Mouse (Mus musculus) kidney, embryonic 15.5 days (tissue): ENCODE results near the gene Hcn2. TPM values are rescaled to one million over a fixed set of nuclear protein-coding genes. Genes with fewer than 3 reads are reported as not detected.

Source experiments
- ATAC-seq: fragments of 200-750 bp; cut with Nextera tagmentation; replicated peaks from 2 replicates; pipeline ENCODE4 v1.8.0; 2017; ENCODE audit warnings: moderate TSS enrichment; ENCODE audit not compliant: low FRiP score
- H3K27ac ChIP-seq: fragments of 300-500 bp; sonication (generic); 2 replicates; pipeline ENCODE4 v1.5.1; 2015; ENCODE audit warnings: mild to moderate bottlenecking, inconsistent platforms
- H3K27me3 ChIP-seq: fragments of 300-500 bp; sonication (generic); 2 replicates; pipeline ENCODE4 v1.6.1; 2015; ENCODE audit warnings: inconsistent platforms
- H3K36me3 ChIP-seq: fragments of 300-500 bp; sonication (generic); 2 replicates; pipeline ENCODE4 v1.6.1; 2015; ENCODE audit warnings: inconsistent platforms
- H3K4me1 ChIP-seq: fragments of 300-500 bp; sonication (generic); 2 replicates; pipeline ENCODE4 v1.6.1; 2015; ENCODE audit warnings: inconsistent platforms
- H3K4me2 ChIP-seq: fragments of 300-500 bp; sonication (generic); 2 replicates; pipeline ENCODE4 v1.6.1; 2015; ENCODE audit warnings: moderate library complexity, mild to moderate bottlenecking, inconsistent platforms
- H3K4me3 ChIP-seq: fragments of 300-500 bp; sonication (generic); replicated peaks from 2 replicates; pipeline ENCODE4 v1.5.1; 2015; ENCODE audit warnings: mild to moderate bottlenecking, inconsistent platforms
- H3K9ac ChIP-seq: fragments of 300-500 bp; sonication (generic); 2 replicates; pipeline ENCODE4 v1.6.1; 2015; ENCODE audit warnings: mild to moderate bottlenecking, inconsistent platforms
- H3K9me3 ChIP-seq: fragments of 300-500 bp; sonication (generic); replicated peaks from 2 replicates; pipeline ENCODE4 v1.6.1; 2016; ENCODE audit warnings: inconsistent platforms
- WGBS: fragments of 180-500 bp; shearing (Covaris S2); methylation state at CpG from one replicate; pipeline ENCODE4 v1.1.7; 2015; ENCODE audit warnings: mixed read lengths; 5-methylcytosine and 5-hydroxymethylcytosine counted together
- polyA plus RNA-seq: library from polyadenylated mRNA; unstranded; fragments of >200 nt; fragmentation: Nextera tagmentation; extraction: Ambion mirVana; gene quantifications from 2 replicates; pipeline ENCODE4 v1.2.1, GENCODE M21; 2015

The Hcn2 gene
- polyA plus RNA-seq = 0.05 and 0.19 TPM in 2 replicates

DNA sequence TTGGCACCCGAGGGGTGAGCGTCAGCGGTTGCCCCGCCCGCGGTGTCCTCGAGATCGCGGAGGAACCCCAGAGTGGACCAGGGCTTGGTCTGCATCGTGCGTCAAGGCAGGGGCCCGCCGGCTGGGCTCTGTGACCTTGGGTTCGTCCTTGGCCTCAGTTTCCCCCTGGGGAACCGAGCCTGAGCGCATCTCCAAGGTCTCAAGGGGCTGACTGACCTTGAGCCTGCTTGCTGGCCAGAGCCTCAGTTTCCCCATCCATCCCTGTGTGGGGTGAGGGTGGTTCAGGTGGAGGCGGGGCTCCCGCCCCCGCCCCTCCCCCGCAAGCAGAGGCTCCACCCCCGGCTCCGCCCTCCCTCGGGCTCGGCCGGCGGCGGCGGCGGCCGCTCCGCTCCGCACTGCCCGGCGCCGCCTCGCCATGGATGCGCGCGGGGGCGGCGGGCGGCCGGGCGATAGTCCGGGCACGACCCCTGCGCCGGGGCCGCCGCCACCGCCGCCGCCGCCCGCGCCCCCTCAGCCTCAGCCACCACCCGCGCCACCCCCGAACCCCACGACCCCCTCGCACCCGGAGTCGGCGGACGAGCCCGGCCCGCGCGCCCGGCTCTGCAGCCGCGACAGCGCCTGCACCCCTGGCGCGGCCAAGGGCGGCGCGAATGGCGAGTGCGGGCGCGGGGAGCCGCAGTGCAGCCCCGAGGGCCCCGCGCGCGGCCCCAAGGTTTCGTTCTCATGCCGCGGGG lies at the start of gene Hcn2:
TSS of gene Hcn2 (plus strand) at position 381 of the 734 bp plus-strand sequence.
- peak within 1 kb of the TSS; percentile 95 for H3K4me2 ChIP-seq
- H3K27me3 ChIP-seq = peaks cover 70% of the 10 kb centered on the region
- peaks cover 8% of the 10 kb centered on the region for H3K36me3 ChIP-seq
- peak; percentile 38; the same call in 1 of the 2 replicates for ATAC-seq
- H3K27ac ChIP-seq = no peak within 1 kb of the TSS
- 2% methylated on average over 68 of the region's 91 CpGs for WGBS
- peaks cover 19% of the 10 kb centered on the region for H3K4me1 ChIP-seq
- peak within 1 kb of the TSS; percentile 59 for H3K4me3 ChIP-seq
- no peaks in the 10 kb centered on the region for H3K9me3 ChIP-seq
- peak within 1 kb of the TSS; percentile 18; the same call in 1 of the 2 replicates for H3K9ac ChIP-seq

DNA sequence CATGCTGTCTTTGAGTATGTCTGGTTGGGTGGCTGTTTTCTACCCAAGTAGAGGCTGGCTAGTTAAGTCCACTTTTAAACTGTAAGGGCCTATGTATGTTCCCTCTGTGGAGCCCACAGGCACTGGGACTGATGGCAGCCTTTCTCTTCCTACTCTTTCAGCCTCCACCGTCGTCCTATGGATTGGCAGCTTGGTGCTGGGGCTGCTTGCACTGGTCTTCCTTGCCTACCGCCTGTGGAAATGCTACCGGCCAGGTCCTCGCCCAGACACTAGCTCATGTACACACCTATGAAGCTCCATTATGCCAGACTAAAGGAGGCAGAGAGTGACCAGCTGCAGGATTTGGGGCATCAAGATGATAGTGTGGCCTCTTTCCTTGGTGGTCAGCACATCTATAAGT lies 48.4 kb upstream of the Hcn2 start:
- Histone ChIP-seq H3K4me2 (no peak overlapping the region), H3K36me3 (peaks cover 2% of the 10 kb centered on the region; the same call in 1 of the 2 replicates), H3K27ac (no peak overlapping the region), H3K27me3 (no peaks in the 10 kb centered on the region), H3K9me3 (no peaks in the 10 kb centered on the region), H3K4me3 (no peak overlapping the region), H3K9ac (no peak overlapping the region), H3K4me1 (peaks cover 42% of the 10 kb centered on the region)
- 86% methylated on average over 5 of the region's 5 CpGs for WGBS
- ATAC-seq = no peak

DNA sequence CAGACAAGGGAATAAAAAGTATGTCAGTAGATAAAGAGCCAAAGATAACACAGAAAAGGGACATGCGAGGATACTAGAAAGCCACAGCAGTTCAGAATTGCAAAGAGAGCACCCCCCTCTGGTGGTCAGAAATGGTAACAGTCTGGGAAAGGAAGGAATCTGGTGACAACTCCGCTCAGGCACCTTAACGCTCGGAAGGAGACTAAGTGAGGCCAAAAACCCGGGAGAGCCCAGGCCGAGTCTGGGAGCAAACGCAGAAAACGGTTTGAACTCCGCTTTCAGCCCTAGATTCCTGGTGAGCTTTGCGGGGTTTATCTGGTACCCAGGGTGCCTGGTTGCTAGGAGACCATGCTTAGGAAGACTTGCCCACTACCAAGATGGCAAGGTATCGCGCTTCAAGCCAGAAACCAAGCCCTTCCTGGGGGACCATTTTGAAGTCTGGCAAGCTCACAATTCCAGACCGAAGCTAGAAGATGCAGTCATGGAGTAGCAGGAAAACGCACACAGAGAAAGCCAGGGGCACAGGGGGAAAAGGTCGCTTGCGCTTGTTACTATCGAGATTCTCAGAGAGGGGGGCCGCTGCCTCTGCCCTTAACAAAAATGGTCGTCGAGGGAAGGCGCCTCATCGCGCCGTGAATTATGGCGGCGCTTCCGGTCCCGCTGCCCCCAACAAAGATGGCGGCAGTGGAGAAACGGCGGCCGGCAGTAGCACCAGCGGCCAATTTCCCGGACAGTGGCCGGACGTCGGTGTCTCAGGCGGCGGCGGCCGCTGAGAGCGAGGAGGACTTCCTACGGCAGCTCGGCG lies 47.5 kb upstream of the Hcn2 start, which contains the start of gene Tpgs1:
TSS of gene Tpgs1 (plus strand) at position 599 of the 805 bp plus-strand sequence.
- peaks cover 36% of the 10 kb centered on the region for H3K4me1 ChIP-seq
- H3K27me3 ChIP-seq = no peaks in the 10 kb centered on the region
- H3K27ac ChIP-seq = peak within 1 kb of the TSS; percentile 97
- peak within 1 kb of the TSS; percentile 86 for H3K9ac ChIP-seq
- H3K4me2 ChIP-seq = peak within 1 kb of the TSS; percentile 79
- peak within 1 kb of the TSS; percentile 99 for H3K4me3 ChIP-seq
- H3K36me3 ChIP-seq = peaks cover 10% of the 10 kb centered on the region
- under 1% methylated on average over 45 of the region's 45 CpGs for WGBS
- ATAC-seq = peak; percentile 63
- no peaks in the 10 kb centered on the region for H3K9me3 ChIP-seq

DNA sequence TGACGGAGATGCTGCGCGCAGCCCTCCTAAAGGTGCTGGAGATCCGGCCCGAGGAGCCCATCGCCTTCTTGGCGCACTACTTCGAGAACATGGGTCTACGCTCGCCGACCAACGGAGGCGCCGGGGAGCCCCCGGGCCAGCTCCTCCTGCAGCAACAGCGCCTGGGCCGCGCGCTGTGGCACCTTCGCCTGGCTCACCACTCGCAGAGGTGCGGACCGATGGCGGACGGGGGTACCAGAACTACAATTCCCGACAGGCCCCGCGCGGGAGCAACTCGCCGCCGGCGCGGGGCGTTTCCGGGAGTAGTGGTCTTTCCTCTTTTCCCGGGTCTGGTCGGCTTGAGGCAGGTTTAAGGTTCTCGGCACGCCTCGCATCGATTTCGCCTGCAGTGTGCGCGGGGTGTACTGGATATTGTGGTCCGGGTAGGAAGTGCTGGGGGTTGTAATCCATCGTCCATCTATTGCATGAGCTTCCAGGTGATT lies 46.8 kb upstream of the Hcn2 start:
- H3K27ac ChIP-seq = peak overlapping the region; percentile 97
- H3K9me3 ChIP-seq = no peaks in the 10 kb centered on the region
- under 1% methylated on average over 47 of the region's 47 CpGs for WGBS
- H3K4me2 ChIP-seq = peak overlapping the region; percentile 79
- H3K4me3 ChIP-seq = peak overlapping the region; percentile 99
- H3K36me3 ChIP-seq = peaks cover 13% of the 10 kb centered on the region
- H3K27me3 ChIP-seq = no peaks in the 10 kb centered on the region
- peak; percentile 47 for ATAC-seq
- peak overlapping the region; percentile 86 for H3K9ac ChIP-seq
- H3K4me1 ChIP-seq = peaks cover 30% of the 10 kb centered on the region

DNA sequence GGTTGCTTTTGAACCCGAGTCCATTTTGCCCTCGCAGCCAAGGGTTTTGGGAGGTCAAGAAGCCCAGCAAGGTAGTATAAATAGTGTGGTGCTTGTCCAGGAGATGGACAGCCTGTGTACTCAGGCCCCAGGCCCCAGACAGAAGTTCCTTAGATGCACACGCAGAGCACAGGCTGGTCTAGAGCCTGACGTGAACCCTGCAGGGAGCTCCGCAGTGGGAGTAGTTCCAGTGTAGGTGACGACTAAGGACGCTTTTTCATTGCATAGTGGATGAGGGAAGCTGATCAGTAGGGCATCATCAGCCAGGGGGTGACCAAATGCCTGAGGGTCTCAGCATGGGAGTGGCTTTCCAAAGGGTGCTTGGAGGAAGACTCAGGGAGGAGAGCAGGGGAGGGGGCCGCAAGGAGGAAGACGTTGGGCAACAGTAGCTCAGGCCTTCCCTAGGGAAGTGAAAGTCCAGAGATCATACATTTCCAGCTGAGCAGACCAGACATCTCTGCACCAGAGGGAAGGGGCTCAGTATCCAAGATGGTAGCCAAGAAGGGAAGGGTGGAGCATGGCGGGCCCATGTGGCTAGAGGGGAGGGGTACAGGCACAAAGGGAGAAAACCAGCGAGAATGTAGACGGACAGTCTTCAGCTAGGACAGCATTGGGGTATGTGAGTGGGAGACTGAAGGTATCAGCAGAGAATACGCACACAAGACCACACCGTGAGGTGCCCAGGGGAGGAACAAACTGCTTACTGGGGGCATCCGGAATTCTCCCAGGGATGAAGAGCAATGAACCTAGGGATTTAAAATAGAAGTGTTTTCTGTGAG lies 46.2 kb upstream of the Hcn2 start:
- Histone ChIP-seq H3K4me1 (peaks cover 27% of the 10 kb centered on the region), H3K4me3 (peak overlapping the region; percentile 99), H3K9ac (peak overlapping the region; percentile 86), H3K9me3 (no peaks in the 10 kb centered on the region), H3K27ac (peak overlapping the region; percentile 97), H3K27me3 (no peaks in the 10 kb centered on the region), H3K4me2 (peak overlapping the region; percentile 79), H3K36me3 (peaks cover 15% of the 10 kb centered on the region)
- peak; percentile 10; the same call in 1 of the 2 replicates for ATAC-seq
- 23% methylated on average over 15 of the region's 15 CpGs for WGBS

DNA sequence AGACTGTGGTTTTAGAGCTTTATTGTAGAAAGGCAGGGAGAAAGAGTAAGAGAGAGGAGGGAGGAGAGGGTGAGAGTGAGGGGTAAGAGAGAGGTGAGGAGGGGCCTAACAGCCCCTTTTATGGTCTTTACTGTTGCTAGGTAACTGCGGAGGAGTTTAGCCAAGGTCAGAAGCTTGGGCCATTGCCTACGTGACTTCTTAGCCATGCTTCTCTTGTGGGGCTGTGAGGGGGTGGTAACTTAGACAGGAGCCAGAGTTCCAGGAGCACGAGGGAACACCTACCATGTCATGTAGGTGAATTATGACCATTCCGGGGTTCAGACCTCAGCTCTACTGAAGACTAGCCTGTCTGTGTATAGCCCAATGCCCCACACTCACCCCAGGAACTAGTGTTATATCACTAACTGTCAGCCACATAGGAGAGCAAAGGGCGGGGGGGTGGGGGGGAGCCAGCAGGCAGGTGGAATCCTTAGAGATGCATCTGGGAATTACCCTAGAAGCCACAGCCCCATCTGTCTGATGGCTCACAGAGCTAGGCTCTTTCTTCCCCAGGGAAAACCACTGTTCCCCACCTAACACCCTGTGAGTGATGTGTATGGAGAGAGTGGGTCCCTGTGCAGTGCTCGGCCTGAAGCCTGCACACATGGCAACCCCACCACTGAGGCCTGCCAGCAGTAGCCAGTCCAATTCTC lies 44.9 kb upstream of the Hcn2 start:
- H3K27me3 ChIP-seq = no peaks in the 10 kb centered on the region
- H3K27ac ChIP-seq = peak overlapping the region; percentile 97
- no peaks in the 10 kb centered on the region for H3K9me3 ChIP-seq
- H3K4me3 ChIP-seq = peak overlapping the region; percentile 99
- peaks cover 24% of the 10 kb centered on the region for H3K36me3 ChIP-seq
- 23% methylated on average over 6 of the region's 6 CpGs for WGBS
- peak overlapping the region; percentile 86; the same call in 1 of the 2 replicates for H3K9ac ChIP-seq
- H3K4me1 ChIP-seq = peaks cover 37% of the 10 kb centered on the region
- ATAC-seq = peak; percentile 7
- H3K4me2 ChIP-seq = peak overlapping the region; percentile 79

DNA sequence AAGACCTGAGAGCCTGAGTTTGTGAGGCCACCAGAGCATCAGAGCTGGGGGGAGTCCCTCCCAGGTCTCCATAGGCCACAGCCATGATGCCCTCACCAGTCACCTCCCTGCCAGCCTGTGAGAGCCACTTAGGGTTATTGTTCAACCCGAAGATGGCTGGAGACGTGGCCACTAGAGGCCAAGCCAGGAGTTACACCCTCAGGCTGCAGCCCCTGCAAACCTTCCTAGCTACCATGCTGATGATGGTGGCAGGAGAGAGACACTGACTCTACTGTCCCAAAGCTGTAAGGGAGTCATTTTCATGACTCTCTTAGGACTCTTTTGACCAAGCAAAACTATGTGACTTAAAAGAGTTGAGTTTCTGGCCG lies 44.4 kb upstream of the Hcn2 start:
- Histone ChIP-seq H3K4me2 (peak overlapping the region; percentile 79), H3K4me3 (no peak overlapping the region), H3K9me3 (no peaks in the 10 kb centered on the region), H3K4me1 (peaks cover 40% of the 10 kb centered on the region), H3K36me3 (peaks cover 24% of the 10 kb centered on the region), H3K27me3 (no peaks in the 10 kb centered on the region), H3K27ac (peak overlapping the region; percentile 97), H3K9ac (no peak overlapping the region)
- 46% methylated on average over 3 of the region's 3 CpGs for WGBS
- ATAC-seq = peak; percentile 4; the same call in 1 of the 2 replicates

DNA sequence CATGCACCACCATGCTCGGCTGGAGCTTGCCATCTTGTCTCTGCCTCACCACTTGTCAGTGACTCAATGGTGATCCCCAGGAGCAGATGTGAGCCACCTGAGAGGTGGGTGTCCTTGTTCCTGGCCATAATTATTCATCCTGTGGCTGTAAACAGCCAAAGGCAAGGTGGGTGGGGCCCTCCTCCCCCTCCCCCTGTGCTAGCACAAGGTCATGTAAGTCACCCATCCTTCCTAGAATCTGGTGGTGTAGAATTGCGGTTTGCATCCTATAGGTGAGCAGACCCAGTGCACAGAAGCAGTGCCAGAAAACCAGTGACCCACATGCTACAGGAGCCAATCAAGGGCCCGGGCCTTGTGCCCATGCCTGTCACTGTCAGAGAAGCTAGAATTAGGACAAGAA lies 43.4 kb upstream of the Hcn2 start:
- no peak overlapping the region for H3K4me2 ChIP-seq
- H3K4me3 ChIP-seq = no peak overlapping the region
- no peak for ATAC-seq
- H3K9ac ChIP-seq = no peak overlapping the region
- 91% methylated on average over 3 of the region's 3 CpGs for WGBS
- H3K36me3 ChIP-seq = peaks cover 24% of the 10 kb centered on the region
- H3K27ac ChIP-seq = no peak overlapping the region
- H3K27me3 ChIP-seq = no peaks in the 10 kb centered on the region
- no peaks in the 10 kb centered on the region for H3K9me3 ChIP-seq
- peaks cover 40% of the 10 kb centered on the region for H3K4me1 ChIP-seq

DNA sequence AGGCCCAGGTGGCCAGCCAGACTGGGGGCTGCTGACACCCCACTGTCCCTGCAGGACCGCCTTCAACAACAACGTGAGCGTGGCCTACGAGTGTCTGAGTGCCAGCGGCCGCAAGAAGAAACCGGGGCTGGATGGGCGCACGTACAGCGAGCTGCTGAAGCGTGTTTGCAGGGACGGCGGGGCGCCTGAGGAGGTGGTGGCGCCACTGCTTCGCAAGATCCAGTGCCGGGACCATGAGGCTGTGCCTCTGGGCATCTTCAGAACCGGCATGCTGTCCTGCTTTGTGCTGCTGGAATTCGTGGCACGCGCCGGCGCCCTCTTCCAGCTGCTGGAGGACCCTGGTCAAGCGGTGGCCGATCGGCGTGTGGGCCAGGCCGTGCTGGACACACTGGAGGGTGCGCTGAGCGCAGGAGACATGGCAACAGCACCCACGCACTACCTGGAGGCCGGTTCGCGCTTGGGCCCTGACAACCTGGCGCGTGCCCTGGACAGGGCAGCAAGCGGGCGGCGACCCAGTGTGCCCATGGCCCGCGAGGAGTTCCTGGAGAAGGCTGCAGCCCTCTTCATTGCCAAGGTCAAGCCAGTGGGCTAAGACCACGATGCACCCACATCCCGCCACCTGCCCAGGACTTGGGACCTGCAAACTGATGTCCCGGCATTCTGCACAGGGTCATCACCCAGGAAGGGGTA lies 40.9 kb upstream of the Hcn2 start:
- peaks cover 34% of the 10 kb centered on the region for H3K4me1 ChIP-seq
- no peak overlapping the region for H3K27ac ChIP-seq
- no peak overlapping the region for H3K9ac ChIP-seq
- no peaks in the 10 kb centered on the region for H3K27me3 ChIP-seq
- H3K4me3 ChIP-seq = no peak overlapping the region
- no peak overlapping the region for H3K4me2 ChIP-seq
- peaks cover 24% of the 10 kb centered on the region for H3K36me3 ChIP-seq
- WGBS = 75% methylated on average over 44 of the region's 44 CpGs
- no peak for ATAC-seq
- no peaks in the 10 kb centered on the region for H3K9me3 ChIP-seq

DNA sequence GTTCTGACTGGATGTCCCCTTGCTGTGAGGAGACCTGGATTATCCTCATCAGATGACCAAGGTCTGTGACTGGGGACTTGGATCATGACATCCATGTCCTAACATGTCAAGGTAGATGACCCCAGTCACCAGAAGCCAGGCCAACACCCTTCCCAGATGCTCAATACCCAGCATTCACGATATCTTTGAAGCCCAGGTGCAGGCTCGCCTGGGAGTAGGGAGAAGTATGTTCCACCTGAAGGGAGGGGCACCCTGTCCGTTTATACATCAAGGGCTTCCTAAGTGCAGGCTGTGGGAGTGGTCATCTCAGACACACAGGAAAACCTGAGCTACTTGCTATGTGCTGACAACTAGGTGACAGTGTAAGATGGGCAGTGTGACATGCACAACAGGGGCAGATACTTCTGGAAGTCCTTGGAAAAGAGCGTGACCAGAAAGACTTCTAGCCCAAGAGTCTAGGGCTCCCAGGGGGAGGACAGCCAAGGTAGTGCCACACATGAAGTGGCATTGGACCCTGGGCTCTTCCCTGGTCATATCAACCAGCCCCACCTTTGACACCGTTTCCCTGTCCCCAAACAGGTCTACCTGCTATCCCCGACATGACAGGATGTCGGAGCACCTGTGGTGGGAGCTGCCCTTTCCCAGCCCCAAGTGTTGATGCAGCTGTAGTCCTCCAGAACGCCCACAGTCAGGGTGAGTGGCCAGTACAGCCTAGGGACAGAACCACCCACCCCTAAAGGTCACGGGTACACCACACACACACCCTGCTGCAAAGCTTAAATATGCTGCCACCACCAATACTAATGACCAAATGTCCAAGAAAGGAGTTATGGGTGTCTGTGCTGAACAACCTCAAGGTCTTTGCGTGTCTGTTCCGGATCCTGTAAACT lies 35.6 kb upstream of the Hcn2 start:
- no peaks in the 10 kb centered on the region for H3K9me3 ChIP-seq
- peak; percentile 9 for ATAC-seq
- peaks cover 34% of the 10 kb centered on the region for H3K4me1 ChIP-seq
- H3K4me3 ChIP-seq = peak overlapping the region; percentile 87
- peak overlapping the region; percentile 37 for H3K9ac ChIP-seq
- peaks cover 24% of the 10 kb centered on the region for H3K36me3 ChIP-seq
- peak overlapping the region; percentile 89 for H3K4me2 ChIP-seq
- 27% methylated on average over 11 of the region's 11 CpGs for WGBS
- no peaks in the 10 kb centered on the region for H3K27me3 ChIP-seq
- peak overlapping the region; percentile 89 for H3K27ac ChIP-seq
